Mouse (Mus musculus) thymus, adult 2 months (tissue): ENCODE data around the gene Pop5.

ENCODE experiments used
- CTCF ChIP-seq: fragments of 200-500 bp; IDR thresholded peaks from 2 replicates; pipeline ENCODE4 v1.5.1; 2012; ENCODE audit warnings: mild to moderate bottlenecking, control low read depth, low read length, moderate library complexity, borderline replicate concordance; ENCODE audit not compliant: control insufficient read depth, poor library complexity, insufficient read depth; ENCODE audit errors: extremely low read depth
- POLR2A ChIP-seq: fragments of 200-500 bp; IDR thresholded peaks from 2 replicates; pipeline ENCODE4 v1.6.1; 2012; ENCODE audit warnings: mild to moderate bottlenecking, low read length, control low read depth, moderate library complexity; ENCODE audit not compliant: control insufficient read depth, poor library complexity, insufficient read depth; ENCODE audit errors: extremely low read depth

- TF ChIP-seq CTCF (no peak), POLR2A (no peak)
These were observed 49.1 kb upstream of the Pop5 start for GRCm38 (mm10) chr5:115186371-115187073.
